Mouse (Mus musculus) B cell, adult 2 months (primary cell): ENCODE measurements at regions not wholly inside any gene's neighbourhood (a gene's known extent, or its start where the extent isn't known, plus 50 kb on each side); places are given as distances from the start of the nearest gene placed in this dataset.

ENCODE experiments used
- DNase-seq, 2 experiments: peaks; one replicate each; pipeline ENCODE4 v3.0.0; 2022

DNA sequence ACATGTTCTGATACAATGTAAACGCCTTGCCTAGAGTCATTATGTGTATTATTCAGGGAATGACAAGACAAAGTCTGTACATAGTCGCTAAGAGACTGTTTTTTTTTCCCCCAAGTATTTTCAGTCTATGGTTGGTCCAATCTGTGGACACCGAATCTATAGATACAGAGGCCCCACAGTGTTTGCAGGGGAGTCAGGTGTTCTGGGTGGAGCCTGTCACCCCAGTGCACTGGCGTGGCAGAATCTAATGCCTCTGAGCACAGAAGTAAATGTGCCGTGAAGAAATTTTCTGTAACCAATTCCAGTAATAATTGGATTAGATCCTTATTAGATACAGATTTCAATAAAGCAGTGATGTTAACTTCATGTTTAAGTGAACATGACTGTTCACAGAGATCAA lies 1130.1 kb upstream of the Gulo start:
- DNase-seq: no peak

DNA sequence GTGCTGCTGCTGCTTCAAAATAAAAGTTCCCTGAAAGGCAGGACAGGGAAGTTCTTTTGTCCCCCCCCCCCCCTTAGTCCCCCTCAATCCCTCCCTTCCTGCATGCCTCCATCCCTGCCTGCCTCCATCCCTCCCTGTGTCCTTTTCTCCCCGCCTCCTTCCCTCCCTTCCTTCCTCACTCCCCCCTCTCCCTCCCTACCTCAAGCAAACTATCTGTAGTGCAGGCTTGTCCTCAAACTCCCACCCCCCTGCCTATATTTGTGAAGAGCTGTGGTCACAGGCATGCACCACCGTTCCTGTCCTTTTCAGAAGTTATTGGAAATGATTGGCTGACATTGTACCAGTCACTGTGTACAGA lies 1127.1 kb upstream of the Gulo start:
- DNase-seq: no peak

GRCm38 (mm10) chr14:67135221-67136140 lies 1126.5 kb upstream of the Gulo start:
- DNase-seq: no peak

- DNase-seq: no peak
These were observed 1124.2 kb upstream of the Gulo start for GRCm38 (mm10) chr14:67133221-67133620.

GRCm38 (mm10) chr14:67127118-67127517 lies 1118.1 kb upstream of the Gulo start:
- no peak for DNase-seq

- no peak for DNase-seq
These were observed 1117.2 kb upstream of the Gulo start for GRCm38 (mm10) chr14:67126254-67126653.

GRCm38 (mm10) chr14:67123300-67123699 lies 1114.3 kb upstream of the Gulo start:
- no peak for DNase-seq
